Mouse (Mus musculus) gastrocnemius, adult 18-20 months (tissue): ENCODE measurements at regions not wholly inside any gene's neighbourhood (a gene's known extent, or its start where the extent isn't known, plus 50 kb on each side); places are given as distances from the start of the nearest gene placed in this dataset.

Experiments
- DNase-seq: peaks from one replicate; pipeline ENCODE4 v3.0.0; 2021; ENCODE audit warnings: low spot score

GRCm38 (mm10) chr13:11490766-11491165 lies 616.0 kb downstream of the Ryr2 start:
- no peak for DNase-seq

- no peak for DNase-seq
These were observed 623.6 kb downstream of the Ryr2 start for GRCm38 (mm10) chr13:11483142-11483541.

GRCm38 (mm10) chr13:11482701-11483100 lies 624.0 kb downstream of the Ryr2 start:
- no peak for DNase-seq

GRCm38 (mm10) chr13:11460251-11460650 lies 646.5 kb downstream of the Ryr2 start:
- DNase-seq, result no peak

GRCm38 (mm10) chr13:11455113-11455512 lies 651.6 kb downstream of the Ryr2 start:
- no peak for DNase-seq

GRCm38 (mm10) chr13:11452448-11452847 lies 654.3 kb downstream of the Ryr2 start:
- DNase-seq, result no peak

- no peak for DNase-seq
These were observed 674.0 kb downstream of the Ryr2 start for GRCm38 (mm10) chr13:11432465-11433339.

GRCm38 (mm10) chr13:11426820-11427219 lies 679.9 kb downstream of the Ryr2 start:
- no peak for DNase-seq

- no peak for DNase-seq
These were observed 714.7 kb downstream of the Ryr2 start for GRCm38 (mm10) chr13:11392027-11392426.

GRCm38 (mm10) chr13:11375452-11375851 lies 731.3 kb downstream of the Ryr2 start:
- no peak for DNase-seq

- DNase-seq, result no peak
These were observed 737.3 kb downstream of the Ryr2 start for GRCm38 (mm10) chr13:11369456-11369855.

GRCm38 (mm10) chr13:11362872-11363271 lies 743.9 kb downstream of the Ryr2 start:
- no peak for DNase-seq

- DNase-seq, result no peak
These were observed 758.3 kb downstream of the Ryr2 start for GRCm38 (mm10) chr13:11348502-11348849.

GRCm38 (mm10) chr13:11347787-11348501 lies 758.8 kb downstream of the Ryr2 start:
- DNase-seq, result no peak

- DNase-seq, result no peak
These were observed 762.2 kb downstream of the Ryr2 start for GRCm38 (mm10) chr13:11344500-11344899.

GRCm38 (mm10) chr13:11338297-11338616 lies 768.5 kb downstream of the Ryr2 start:
- no peak for DNase-seq

GRCm38 (mm10) chr13:11337610-11338296 lies 769.0 kb downstream of the Ryr2 start:
- no peak for DNase-seq

GRCm38 (mm10) chr13:11336958-11337357 lies 769.8 kb downstream of the Ryr2 start:
- DNase-seq, result no peak

- no peak for DNase-seq
These were observed 774.8 kb downstream of the Ryr2 start for GRCm38 (mm10) chr13:11331991-11332390.

- no peak for DNase-seq
These were observed 798.0 kb downstream of the Ryr2 start for GRCm38 (mm10) chr13:11308716-11309115.

- DNase-seq, result no peak
These were observed 811.3 kb downstream of the Ryr2 start for GRCm38 (mm10) chr13:11295493-11295892.

- DNase-seq, result no peak
These were observed 812.1 kb downstream of the Ryr2 start for GRCm38 (mm10) chr13:11294689-11295088.
